Mouse (Mus musculus) c-Kit-positive CD71-positive TER-119-positive erythroid progenitor cells, embryonic 14.5 days (primary cell): ENCODE measurements around the gene Cmtm6.

Experiments used
- DNase-seq: peaks from one replicate; pipeline ENCODE4 v3.0.0-alpha.2; 2013; ENCODE audit warnings: low spot score

Cmtm6 gene

GRCm38 (mm10) chr9:114771565-114771964 lies 40.6 kb downstream of the Cmtm6 start:
- no peak for DNase-seq

- DNase-seq = no peak
Measured at GRCm38 (mm10) chr9:114774629-114775028, 43.7 kb downstream of the Cmtm6 start.

GRCm38 (mm10) chr9:114775272-114775671 lies 44.4 kb downstream of the Cmtm6 start:
- no peak for DNase-seq

GRCm38 (mm10) chr9:114776361-114776760 lies 45.4 kb downstream of the Cmtm6 start:
- no peak for DNase-seq

- no peak for DNase-seq
Measured at GRCm38 (mm10) chr9:114777178-114778046, 46.5 kb downstream of the Cmtm6 start.

GRCm38 (mm10) chr9:114778047-114778390 lies 47.1 kb downstream of the Cmtm6 start:
- DNase-seq = no peak

GRCm38 (mm10) chr9:114778877-114779276 lies 48.0 kb downstream of the Cmtm6 start:
- DNase-seq = no peak

- no peak for DNase-seq
Measured at GRCm38 (mm10) chr9:114779984-114780745, 49.2 kb downstream of the Cmtm6 start.

- DNase-seq = peak; percentile 12
Measured at GRCm38 (mm10) chr9:114780746-114781525, 50.0 kb downstream of the Cmtm6 start.

GRCm38 (mm10) chr9:114781526-114782212 lies 50.8 kb downstream of the Cmtm6 start, which contains the start of gene Cmtm7:
TSS of gene Cmtm7 (minus strand) at chr9:114781856.
- DNase-seq = peak; percentile 12

- DNase-seq = no peak
Measured at GRCm38 (mm10) chr9:114785432-114786125, 54.7 kb downstream of the Cmtm6 start.

GRCm38 (mm10) chr9:114787134-114787533 lies 56.2 kb downstream of the Cmtm6 start:
- no peak for DNase-seq

- no peak for DNase-seq
Measured at GRCm38 (mm10) chr9:114787716-114788115, 56.8 kb downstream of the Cmtm6 start.

GRCm38 (mm10) chr9:114788697-114789096 lies 57.8 kb downstream of the Cmtm6 start:
- DNase-seq = peak; percentile 31

- DNase-seq = no peak
Measured at GRCm38 (mm10) chr9:114789557-114789956, 58.6 kb downstream of the Cmtm6 start.

- no peak for DNase-seq
Measured at GRCm38 (mm10) chr9:114789989-114790388, 59.1 kb downstream of the Cmtm6 start.

GRCm38 (mm10) chr9:114793764-114794295 lies 62.9 kb downstream of the Cmtm6 start:
- no peak for DNase-seq

GRCm38 (mm10) chr9:114794491-114794890 lies 63.6 kb downstream of the Cmtm6 start:
- DNase-seq = no peak

- DNase-seq = no peak
Measured at GRCm38 (mm10) chr9:114796473-114797050, 65.6 kb downstream of the Cmtm6 start.

- peak; percentile 53 for DNase-seq
Measured at GRCm38 (mm10) chr9:114797329-114798004, 66.6 kb downstream of the Cmtm6 start.
